Mouse (Mus musculus): ENCODE data around the gene Dot1l. TPM values are rescaled to one million over a fixed set of nuclear protein-coding genes. Genes with fewer than 3 reads are reported as not detected.

Gene Dot1l
- polyA plus RNA-seq, 1 experiment from 2014 or later, result 13.6 TPM

GRCm38 (mm10) chr10:80766161-80766815 lies 11.3 kb downstream of the Dot1l start:
- no peaks in the 10 kb centered on the region for H3K9me3 ChIP-seq (replicated peaks; ENCODE audit: control insufficient read depth, low read length)
- no peak overlapping the region for H3K4me2 ChIP-seq (ENCODE audit: low read length)
- peaks cover 66% of the 10 kb centered on the region for H3K36me3 ChIP-seq (ENCODE audit: control insufficient read depth, insufficient read depth, low read length)
- DNase-seq (ENCODE audit: low spot score), result no peak
- no peaks in the 10 kb centered on the region for H3K27me3 ChIP-seq (replicated peaks; ENCODE audit: control insufficient read depth, insufficient read depth, low read length)
- no peak overlapping the region for H3K4me3 ChIP-seq (ENCODE audit: low read depth, low read length)
- no peak for ATAC-seq
- H3K4me1 ChIP-seq (ENCODE audit: control insufficient read depth, insufficient read depth, low read length), result no peaks in the 10 kb centered on the region
- H3K27ac ChIP-seq (ENCODE audit: low read depth, low read length), result no peak overlapping the region
- H3K9ac ChIP-seq (ENCODE audit: low read length), result no peak overlapping the region
- 87% methylated on average over 10 of the region's 10 CpGs for WGBS

DNA sequence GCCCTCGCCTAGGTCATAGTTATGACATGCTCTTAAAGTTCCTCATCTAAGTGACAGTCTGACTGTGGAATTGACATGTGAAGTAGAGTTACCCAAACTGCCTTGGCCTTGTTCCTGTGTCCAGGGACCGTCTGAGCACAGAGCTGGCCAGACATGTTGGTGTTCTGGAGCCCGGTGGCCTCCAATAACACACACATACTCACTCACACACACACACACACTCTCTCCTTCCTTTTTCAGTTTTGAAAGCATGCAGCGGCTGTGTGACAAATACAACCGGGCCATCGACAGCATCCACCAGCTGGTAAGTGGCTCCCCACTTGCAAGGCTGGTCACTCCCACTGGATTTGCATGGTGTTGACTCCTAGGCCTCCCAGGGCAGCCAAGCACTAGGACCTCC lies 13.4 kb downstream of the Dot1l start:
- Histone ChIP-seq H3K9ac (ENCODE audit: low read length) (no peak overlapping the region), H3K4me3 (ENCODE audit: low read depth, low read length) (no peak overlapping the region), H3K27ac (ENCODE audit: low read depth, low read length) (no peak overlapping the region), H3K4me2 (ENCODE audit: low read length) (no peak overlapping the region), H3K4me1 (ENCODE audit: control insufficient read depth, insufficient read depth, low read length) (no peaks in the 10 kb centered on the region), H3K9me3 (replicated peaks; ENCODE audit: control insufficient read depth, low read length) (no peaks in the 10 kb centered on the region), H3K36me3 (ENCODE audit: control insufficient read depth, insufficient read depth, low read length) (peaks cover 86% of the 10 kb centered on the region), H3K27me3 (replicated peaks; ENCODE audit: control insufficient read depth, insufficient read depth, low read length) (no peaks in the 10 kb centered on the region)
- DNase-seq (ENCODE audit: low spot score) (no peak), ATAC-seq (no peak)
- WGBS, result 92% methylated on average over 6 of the region's 6 CpGs

- no peaks in the 10 kb centered on the region for H3K9me3 ChIP-seq (replicated peaks; ENCODE audit: control insufficient read depth, low read length)
- 84% methylated on average over 5 of the region's 5 CpGs for WGBS
- H3K36me3 ChIP-seq (ENCODE audit: control insufficient read depth, insufficient read depth, low read length), result peaks cover 97% of the 10 kb centered on the region
- no peaks in the 10 kb centered on the region for H3K27me3 ChIP-seq (replicated peaks; ENCODE audit: control insufficient read depth, insufficient read depth, low read length)
- H3K4me1 ChIP-seq (ENCODE audit: control insufficient read depth, insufficient read depth, low read length), result no peaks in the 10 kb centered on the region
- DNase-seq (ENCODE audit: low spot score) (no peak), ATAC-seq (no peak)
- H3K4me2 ChIP-seq (ENCODE audit: low read length), result no peak overlapping the region
- H3K9ac ChIP-seq (ENCODE audit: low read length), result no peak overlapping the region
- H3K4me3 ChIP-seq (ENCODE audit: low read depth, low read length), result no peak overlapping the region
- peak overlapping the region; percentile 70; the same call in 1 of the 2 replicates for H3K27ac ChIP-seq (ENCODE audit: low read depth, low read length)
Observed at GRCm38 (mm10) chr10:80773816-80774215, 18.8 kb downstream of the Dot1l start.

- 45% methylated on average over 2 of the region's 2 CpGs for WGBS
- ATAC-seq, result peak; percentile 72
- H3K9ac ChIP-seq (ENCODE audit: low read length), result no peak overlapping the region
- H3K27me3 ChIP-seq (replicated peaks; ENCODE audit: control insufficient read depth, insufficient read depth, low read length), result no peaks in the 10 kb centered on the region
- H3K9me3 ChIP-seq (replicated peaks; ENCODE audit: control insufficient read depth, low read length), result no peaks in the 10 kb centered on the region
- DNase-seq (ENCODE audit: low spot score), result peak; percentile 78
- no peaks in the 10 kb centered on the region for H3K4me1 ChIP-seq (ENCODE audit: control insufficient read depth, insufficient read depth, low read length)
- no peak overlapping the region for H3K4me3 ChIP-seq (ENCODE audit: low read depth, low read length)
- H3K4me2 ChIP-seq (ENCODE audit: low read length), result no peak overlapping the region
- H3K27ac ChIP-seq (ENCODE audit: low read depth, low read length), result peak overlapping the region; percentile 70
- peaks cover 99% of the 10 kb centered on the region for H3K36me3 ChIP-seq (ENCODE audit: control insufficient read depth, insufficient read depth, low read length)
Observed at GRCm38 (mm10) chr10:80774549-80774948, 19.5 kb downstream of the Dot1l start.

DNA sequence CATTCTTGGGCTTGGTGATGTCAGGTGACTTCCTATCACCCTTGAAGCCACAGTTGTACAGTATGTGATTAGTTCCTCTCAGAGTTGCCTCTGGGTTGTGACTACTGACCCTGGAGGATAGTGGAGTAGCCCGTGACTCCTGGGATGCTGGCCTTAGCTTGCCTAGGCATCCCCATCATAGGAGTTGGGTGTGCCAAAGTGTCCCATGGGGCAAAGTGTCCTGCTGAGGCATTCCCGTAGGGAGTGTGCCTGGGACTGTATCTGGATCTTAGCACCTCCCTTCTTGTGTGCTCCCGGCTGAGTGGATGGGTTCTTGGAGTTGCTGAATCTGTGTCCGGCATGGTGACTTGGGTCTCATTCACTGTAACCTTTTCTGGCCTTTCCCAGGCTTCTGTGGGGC lies 20.0 kb downstream of the Dot1l start:
- Histone ChIP-seq H3K27me3 (replicated peaks; ENCODE audit: control insufficient read depth, insufficient read depth, low read length) (no peaks in the 10 kb centered on the region), H3K9ac (ENCODE audit: low read length) (no peak overlapping the region), H3K36me3 (ENCODE audit: control insufficient read depth, insufficient read depth, low read length) (peaks cover 98% of the 10 kb centered on the region), H3K27ac (ENCODE audit: low read depth, low read length) (no peak overlapping the region), H3K4me2 (ENCODE audit: low read length) (no peak overlapping the region), H3K4me1 (ENCODE audit: control insufficient read depth, insufficient read depth, low read length) (no peaks in the 10 kb centered on the region), H3K9me3 (replicated peaks; ENCODE audit: control insufficient read depth, low read length) (no peaks in the 10 kb centered on the region), H3K4me3 (ENCODE audit: low read depth, low read length) (no peak overlapping the region)
- DNase-seq (ENCODE audit: low spot score) (no peak), ATAC-seq (no peak)
- WGBS, result 92% methylated on average over 4 of the region's 4 CpGs

DNA sequence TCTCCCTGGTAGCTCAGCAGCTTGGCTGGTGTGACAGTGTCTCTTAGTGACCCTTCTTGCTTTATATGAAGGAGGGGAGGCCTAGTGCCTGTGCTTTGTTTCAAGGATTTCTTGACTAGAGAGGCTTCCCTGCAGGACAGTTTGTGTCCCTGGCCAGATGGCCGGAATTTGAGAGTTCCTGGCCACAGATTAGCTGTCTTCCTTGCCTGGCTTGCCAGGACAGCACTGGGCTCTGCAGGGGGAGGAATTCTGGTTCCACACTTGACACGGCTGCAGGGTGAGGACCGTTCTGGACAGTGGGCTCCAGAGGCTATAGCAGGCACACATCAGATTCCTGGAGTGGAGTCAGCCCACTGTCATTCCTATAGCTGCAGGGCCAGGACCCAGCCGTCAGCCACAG lies 20.7 kb downstream of the Dot1l start:
- H3K9me3 ChIP-seq (replicated peaks; ENCODE audit: control insufficient read depth, low read length), result no peaks in the 10 kb centered on the region
- no peak overlapping the region for H3K9ac ChIP-seq (ENCODE audit: low read length)
- H3K36me3 ChIP-seq (ENCODE audit: control insufficient read depth, insufficient read depth, low read length), result peaks cover 98% of the 10 kb centered on the region
- no peak overlapping the region for H3K4me3 ChIP-seq (ENCODE audit: low read depth, low read length)
- DNase-seq (ENCODE audit: low spot score), result no peak
- no peaks in the 10 kb centered on the region for H3K27me3 ChIP-seq (replicated peaks; ENCODE audit: control insufficient read depth, insufficient read depth, low read length)
- ATAC-seq, result no peak
- H3K4me1 ChIP-seq (ENCODE audit: control insufficient read depth, insufficient read depth, low read length), result no peaks in the 10 kb centered on the region
- no peak overlapping the region for H3K4me2 ChIP-seq (ENCODE audit: low read length)
- WGBS, result 91% methylated on average over 4 of the region's 4 CpGs
- no peak overlapping the region for H3K27ac ChIP-seq (ENCODE audit: low read depth, low read length)

DNA sequence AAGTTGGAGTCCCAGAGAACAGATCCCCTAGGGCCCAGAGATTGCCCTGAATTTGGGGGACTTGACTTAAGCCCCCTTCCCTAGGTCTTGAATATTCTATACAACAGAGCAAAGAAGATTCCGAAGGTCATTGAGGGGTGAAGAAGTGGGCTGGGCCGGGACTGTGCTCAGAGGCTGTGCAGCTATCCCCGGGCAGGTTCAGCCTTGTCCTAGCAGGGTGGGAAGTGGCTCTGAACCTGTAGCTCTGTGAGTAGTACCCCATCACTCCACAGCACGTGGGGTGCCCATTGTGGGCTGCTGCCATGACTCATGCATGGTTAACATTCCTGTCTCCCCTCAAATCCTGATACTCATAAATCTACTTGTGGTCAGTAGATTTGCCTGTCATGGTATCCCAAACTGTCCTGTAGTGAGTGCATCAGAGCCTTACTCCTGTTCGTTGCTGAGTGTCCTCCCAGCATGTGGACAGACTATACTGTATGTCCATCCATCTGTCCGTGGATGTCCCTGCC lies 21.4 kb downstream of the Dot1l start:
- Histone ChIP-seq H3K4me1 (ENCODE audit: control insufficient read depth, insufficient read depth, low read length) (no peaks in the 10 kb centered on the region), H3K4me3 (ENCODE audit: low read depth, low read length) (no peak overlapping the region), H3K27ac (ENCODE audit: low read depth, low read length) (no peak overlapping the region), H3K9ac (ENCODE audit: low read length) (no peak overlapping the region), H3K36me3 (ENCODE audit: control insufficient read depth, insufficient read depth, low read length) (peaks cover 98% of the 10 kb centered on the region), H3K27me3 (replicated peaks; ENCODE audit: control insufficient read depth, insufficient read depth, low read length) (no peaks in the 10 kb centered on the region), H3K9me3 (replicated peaks; ENCODE audit: control insufficient read depth, low read length) (no peaks in the 10 kb centered on the region), H3K4me2 (ENCODE audit: low read length) (no peak overlapping the region)
- ATAC-seq (no peak), DNase-seq (ENCODE audit: low spot score) (no peak)
- 88% methylated on average over 6 of the region's 6 CpGs for WGBS

DNA sequence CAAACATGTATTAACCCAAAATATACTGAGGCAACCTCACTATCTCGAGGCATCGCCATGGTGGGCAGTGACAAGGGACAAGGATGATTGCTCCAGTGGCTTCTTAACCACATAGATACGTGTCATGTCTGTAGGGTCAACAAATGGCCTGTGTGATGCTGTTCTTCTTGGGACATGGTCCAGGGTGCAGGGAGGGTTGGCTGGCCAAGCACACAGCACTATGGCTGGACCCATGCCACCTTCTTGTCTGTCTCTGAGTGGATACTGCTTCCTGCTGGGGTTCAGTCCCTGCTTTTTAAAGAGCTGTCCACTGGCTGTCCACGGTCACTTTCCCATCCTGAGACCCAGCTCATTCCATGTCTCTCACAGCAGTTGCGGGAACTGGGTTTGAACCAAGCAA lies 22.1 kb downstream of the Dot1l start:
- Histone ChIP-seq H3K27ac (ENCODE audit: low read depth, low read length) (no peak overlapping the region), H3K36me3 (ENCODE audit: control insufficient read depth, insufficient read depth, low read length) (peaks cover 98% of the 10 kb centered on the region), H3K4me3 (ENCODE audit: low read depth, low read length) (no peak overlapping the region), H3K9ac (ENCODE audit: low read length) (no peak overlapping the region), H3K4me2 (ENCODE audit: low read length) (no peak overlapping the region), H3K9me3 (replicated peaks; ENCODE audit: control insufficient read depth, low read length) (no peaks in the 10 kb centered on the region), H3K4me1 (ENCODE audit: control insufficient read depth, insufficient read depth, low read length) (no peaks in the 10 kb centered on the region), H3K27me3 (replicated peaks; ENCODE audit: control insufficient read depth, insufficient read depth, low read length) (no peaks in the 10 kb centered on the region)
- DNase-seq (ENCODE audit: low spot score) (no peak), ATAC-seq (no peak)
- 95% methylated on average over 5 of the region's 5 CpGs for WGBS

DNA sequence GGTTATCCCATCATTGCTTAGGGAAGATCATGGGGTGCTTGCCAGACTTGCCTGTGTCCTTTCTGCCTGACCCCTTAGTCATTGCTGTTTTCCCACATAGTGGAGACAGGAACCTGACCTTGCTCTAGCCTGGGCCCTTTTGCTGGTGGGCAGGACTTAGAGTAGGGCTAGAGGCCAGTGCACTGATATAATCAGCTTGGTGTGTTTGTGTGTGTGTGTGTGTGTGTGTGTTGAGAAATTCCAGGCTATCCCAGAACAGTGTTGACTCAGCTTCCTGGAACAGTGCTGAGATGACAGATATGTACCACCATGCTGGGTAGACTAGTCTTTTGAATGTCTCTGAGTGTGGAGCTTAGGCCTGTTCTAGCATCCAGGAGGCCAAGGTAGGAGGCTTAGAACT lies 24.6 kb downstream of the Dot1l start:
- Histone ChIP-seq H3K27me3 (replicated peaks; ENCODE audit: control insufficient read depth, insufficient read depth, low read length) (no peaks in the 10 kb centered on the region), H3K9ac (ENCODE audit: low read length) (no peak overlapping the region), H3K4me3 (ENCODE audit: low read depth, low read length) (no peak overlapping the region), H3K9me3 (replicated peaks; ENCODE audit: control insufficient read depth, low read length) (no peaks in the 10 kb centered on the region), H3K36me3 (ENCODE audit: control insufficient read depth, insufficient read depth, low read length) (peaks cover 98% of the 10 kb centered on the region), H3K27ac (ENCODE audit: low read depth, low read length) (no peak overlapping the region), H3K4me2 (ENCODE audit: low read length) (no peak overlapping the region), H3K4me1 (ENCODE audit: control insufficient read depth, insufficient read depth, low read length) (no peaks in the 10 kb centered on the region)
- ATAC-seq (no peak), DNase-seq (ENCODE audit: low spot score) (no peak)
